ENCODE assay signal across 1 mouse cellular context in the genomic region with DNA sequence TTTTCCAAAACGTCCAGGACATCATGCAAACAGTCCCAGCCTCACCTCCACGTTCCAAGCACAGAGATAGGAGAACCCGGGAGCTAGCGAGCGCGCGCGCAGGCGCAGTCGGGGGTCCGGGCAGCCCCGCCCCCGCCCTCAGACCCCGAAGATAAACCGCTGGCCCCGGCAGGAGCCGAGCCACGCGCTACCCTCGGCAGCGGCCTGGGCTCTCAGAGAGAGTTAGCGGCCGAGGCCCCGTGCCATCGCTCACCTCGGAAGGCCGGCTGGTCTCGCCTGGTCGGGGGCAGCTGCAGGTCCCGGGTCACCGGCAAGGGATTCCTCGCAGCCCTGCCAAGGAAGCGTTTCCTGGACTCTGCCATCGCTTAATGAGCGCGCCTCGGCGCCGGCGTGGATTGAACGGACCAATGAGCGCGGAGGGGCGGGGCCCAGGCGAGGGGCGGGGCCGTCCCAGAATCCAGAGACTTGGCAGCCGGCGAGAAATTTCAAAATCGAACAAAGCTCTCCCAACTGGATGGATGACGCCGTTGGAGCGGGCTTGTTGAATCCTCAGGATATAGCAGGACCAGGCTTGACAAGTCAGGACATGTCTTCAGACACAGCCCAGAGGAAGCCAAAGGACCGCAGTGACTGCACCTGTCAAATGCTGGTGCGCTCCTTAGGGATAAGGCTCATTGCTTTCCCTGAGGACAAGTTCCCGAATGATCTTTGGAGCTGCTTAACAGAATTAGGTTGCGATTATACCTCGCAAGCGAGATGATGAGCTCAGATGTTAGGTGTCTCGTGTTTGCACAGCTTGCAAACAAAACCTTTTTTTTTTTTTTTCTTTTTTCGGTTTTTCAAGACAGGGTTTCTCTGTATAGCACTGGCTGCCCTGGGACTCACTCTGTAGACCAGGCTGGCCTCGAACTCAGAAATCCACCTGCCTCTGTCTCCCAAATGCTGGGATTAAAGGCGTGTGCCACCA.
A peak's percentile ranks its signal among the peaks of the same experiment; 100 is the strongest.
TF ChIP-seq lines count a peak whose summit lies in the region.

A gene (minus strand): TSS at position 389 of the 967 bp plus-strand sequence.

TF ChIP-seq in myocyte, 11 proteins besides CTCF, POLR2A, EP300 and RAD21 (continued from another document):
- TF ChIP-seq CEBPB (IDR thresholded peaks at IDR 0.05; ENCODE audit: insufficient read depth, poor library complexity, severe bottlenecking) = 0 out of 2 replicates have a peak, but pooled peaks have one; percentile 10
